Mouse (Mus musculus): ENCODE data around the gene Endov. TPM values are rescaled to one million over a fixed set of nuclear protein-coding genes. Genes with fewer than 3 reads are reported as not detected.

The Endov gene
- polyA plus RNA-seq (2016; fragmentation: Nextera tagmentation; extraction: Ambion mirVana) = 21.1 and 21.2 TPM in 2 replicates

- under 1% methylated on average over 66 of the region's 66 CpGs for WGBS
- DNase-seq (ENCODE audit: low spot score) = peak; percentile 98
Measured at GRCm38 (mm10) chr11:119490861-119491689, at the start of gene Endov. Gene Endov, plus strand, starts transcription at chr11:119491347.

GRCm38 (mm10) chr11:119442199-119442598 is 48.9 kb upstream of the Endov start:
- H3K9me3 ChIP-seq = no peaks in the 10 kb centered on the region
- DNase-seq (ENCODE audit: low spot score) = no peak
- no peaks in the 10 kb centered on the region; the same call in 1 of the 2 replicates for H3K4me1 ChIP-seq
- WGBS = 90% methylated on average over 8 of the region's 8 CpGs
- no peaks in the 10 kb centered on the region; the same call in 1 of the 2 replicates for H3K27me3 ChIP-seq (replicated peaks; ENCODE audit: low read depth, poor library complexity, severe bottlenecking)
- H3K36me3 ChIP-seq (replicated peaks) = no peaks in the 10 kb centered on the region
- H3K27ac ChIP-seq (replicated peaks) = no peak overlapping the region
- H3K4me3 ChIP-seq = no peak overlapping the region

More at GRCm38 (mm10) chr11:119490861-119491689, at the start of gene Endov:
- Histone ChIP-seq H3K27ac (replicated peaks) (peak within 1 kb of the TSS; percentile 98), H3K4me3 (peak within 1 kb of the TSS; percentile 88), H3K36me3 (replicated peaks) (peaks cover 30% of the 10 kb centered on the region), H3K9me3 (no peaks in the 10 kb centered on the region), H3K4me1 (peaks cover 23% of the 10 kb centered on the region), H3K27me3 (replicated peaks; ENCODE audit: low read depth, poor library complexity, severe bottlenecking) (peaks cover 12% of the 10 kb centered on the region; the same call in 1 of the 2 replicates)

GRCm38 (mm10) chr11:119443442-119443841 is 47.7 kb upstream of the Endov start:
- WGBS = 92% methylated on average over 9 of the region's 9 CpGs
- no peak for DNase-seq (ENCODE audit: low spot score)
- Histone ChIP-seq H3K9me3 (no peaks in the 10 kb centered on the region), H3K4me1 (no peaks in the 10 kb centered on the region; the same call in 1 of the 2 replicates), H3K27ac (replicated peaks) (no peak overlapping the region), H3K27me3 (replicated peaks; ENCODE audit: low read depth, poor library complexity, severe bottlenecking) (no peaks in the 10 kb centered on the region; the same call in 1 of the 2 replicates), H3K36me3 (replicated peaks) (no peaks in the 10 kb centered on the region), H3K4me3 (no peak overlapping the region)

GRCm38 (mm10) chr11:119456097-119456496 is 35.0 kb upstream of the Endov start:
- no peaks in the 10 kb centered on the region for H3K36me3 ChIP-seq (replicated peaks)
- no peak overlapping the region for H3K4me3 ChIP-seq
- H3K27ac ChIP-seq (replicated peaks) = no peak overlapping the region
- H3K4me1 ChIP-seq = peaks cover 4% of the 10 kb centered on the region
- DNase-seq (ENCODE audit: low spot score) = no peak
- WGBS = 85% methylated on average over 4 of the region's 4 CpGs
- H3K27me3 ChIP-seq (replicated peaks; ENCODE audit: low read depth, poor library complexity, severe bottlenecking) = no peaks in the 10 kb centered on the region
- H3K9me3 ChIP-seq = no peaks in the 10 kb centered on the region

GRCm38 (mm10) chr11:119477876-119478275 is 13.3 kb upstream of the Endov start:
- DNase-seq (ENCODE audit: low spot score) = no peak
- Histone ChIP-seq H3K4me3 (no peak overlapping the region), H3K4me1 (no peaks in the 10 kb centered on the region), H3K9me3 (no peaks in the 10 kb centered on the region), H3K36me3 (replicated peaks) (no peaks in the 10 kb centered on the region; the same call in 1 of the 2 replicates), H3K27ac (replicated peaks) (no peak overlapping the region), H3K27me3 (replicated peaks; ENCODE audit: low read depth, poor library complexity, severe bottlenecking) (no peaks in the 10 kb centered on the region)
- WGBS = 93% methylated on average over 4 of the region's 4 CpGs

- WGBS = 7% methylated on average over 27 of the region's 27 CpGs
- Histone ChIP-seq H3K27ac (replicated peaks) (peak overlapping the region; percentile 98), H3K27me3 (replicated peaks; ENCODE audit: low read depth, poor library complexity, severe bottlenecking) (peaks cover 12% of the 10 kb centered on the region; the same call in 1 of the 2 replicates), H3K36me3 (replicated peaks) (peaks cover 34% of the 10 kb centered on the region), H3K9me3 (no peaks in the 10 kb centered on the region), H3K4me3 (peak overlapping the region; percentile 88), H3K4me1 (peaks cover 23% of the 10 kb centered on the region)
- DNase-seq (ENCODE audit: low spot score) = no peak
Measured at GRCm38 (mm10) chr11:119491690-119492087, 542 bp downstream of the Endov start.

GRCm38 (mm10) chr11:119492830-119493229 is 1.7 kb downstream of the Endov start:
- no peak for DNase-seq (ENCODE audit: low spot score)
- Histone ChIP-seq H3K27ac (replicated peaks) (no peak overlapping the region), H3K27me3 (replicated peaks; ENCODE audit: low read depth, poor library complexity, severe bottlenecking) (peaks cover 12% of the 10 kb centered on the region; the same call in 1 of the 2 replicates), H3K9me3 (no peaks in the 10 kb centered on the region), H3K36me3 (replicated peaks) (peaks cover 34% of the 10 kb centered on the region), H3K4me3 (peak overlapping the region; percentile 88), H3K4me1 (peaks cover 23% of the 10 kb centered on the region)
- WGBS = 96% methylated on average over 6 of the region's 6 CpGs

GRCm38 (mm10) chr11:119493516-119493915 is 2.4 kb downstream of the Endov start:
- peaks cover 12% of the 10 kb centered on the region; the same call in 1 of the 2 replicates for H3K27me3 ChIP-seq (replicated peaks; ENCODE audit: low read depth, poor library complexity, severe bottlenecking)
- H3K9me3 ChIP-seq = no peaks in the 10 kb centered on the region
- H3K27ac ChIP-seq (replicated peaks) = no peak overlapping the region
- no peak overlapping the region for H3K4me3 ChIP-seq
- 76% methylated on average over 4 of the region's 4 CpGs for WGBS
- H3K4me1 ChIP-seq = peaks cover 23% of the 10 kb centered on the region
- DNase-seq (ENCODE audit: low spot score) = no peak
- peaks cover 40% of the 10 kb centered on the region for H3K36me3 ChIP-seq (replicated peaks)

GRCm38 (mm10) chr11:119496147-119496546 is 5.0 kb downstream of the Endov start:
- DNase-seq (ENCODE audit: low spot score) = no peak
- peaks cover 66% of the 10 kb centered on the region for H3K36me3 ChIP-seq (replicated peaks)
- WGBS = 94% methylated on average over 5 of the region's 5 CpGs
- H3K4me3 ChIP-seq = no peak overlapping the region
- no peak overlapping the region for H3K27ac ChIP-seq (replicated peaks)
- no peaks in the 10 kb centered on the region for H3K27me3 ChIP-seq (replicated peaks; ENCODE audit: low read depth, poor library complexity, severe bottlenecking)
- no peaks in the 10 kb centered on the region for H3K9me3 ChIP-seq
- peaks cover 13% of the 10 kb centered on the region for H3K4me1 ChIP-seq

GRCm38 (mm10) chr11:119497451-119497850 is 6.3 kb downstream of the Endov start:
- Histone ChIP-seq H3K9me3 (no peaks in the 10 kb centered on the region), H3K27me3 (replicated peaks; ENCODE audit: low read depth, poor library complexity, severe bottlenecking) (no peaks in the 10 kb centered on the region), H3K4me1 (peaks cover 8% of the 10 kb centered on the region), H3K36me3 (replicated peaks) (peaks cover 79% of the 10 kb centered on the region), H3K27ac (replicated peaks) (no peak overlapping the region), H3K4me3 (no peak overlapping the region)
- 80% methylated on average over 4 of the region's 4 CpGs for WGBS
- no peak for DNase-seq (ENCODE audit: low spot score)

- WGBS = 95% methylated on average over 4 of the region's 4 CpGs
- Histone ChIP-seq H3K4me3 (no peak overlapping the region), H3K4me1 (no peaks in the 10 kb centered on the region), H3K36me3 (replicated peaks) (peaks cover 84% of the 10 kb centered on the region), H3K27ac (replicated peaks) (no peak overlapping the region), H3K9me3 (no peaks in the 10 kb centered on the region), H3K27me3 (replicated peaks; ENCODE audit: low read depth, poor library complexity, severe bottlenecking) (no peaks in the 10 kb centered on the region)
- no peak for DNase-seq (ENCODE audit: low spot score)
Measured at GRCm38 (mm10) chr11:119499297-119499696, 8.2 kb downstream of the Endov start.

GRCm38 (mm10) chr11:119500011-119500410 is 8.9 kb downstream of the Endov start:
- H3K36me3 ChIP-seq (replicated peaks) = peaks cover 86% of the 10 kb centered on the region
- no peak overlapping the region for H3K4me3 ChIP-seq
- H3K9me3 ChIP-seq = no peaks in the 10 kb centered on the region
- H3K27ac ChIP-seq (replicated peaks) = no peak overlapping the region
- DNase-seq (ENCODE audit: low spot score) = no peak
- WGBS = 84% methylated on average over 2 of the region's 2 CpGs
- H3K4me1 ChIP-seq = no peaks in the 10 kb centered on the region
- no peaks in the 10 kb centered on the region for H3K27me3 ChIP-seq (replicated peaks; ENCODE audit: low read depth, poor library complexity, severe bottlenecking)

GRCm38 (mm10) chr11:119503675-119504074 is 12.5 kb downstream of the Endov start:
- Histone ChIP-seq H3K4me3 (no peak overlapping the region), H3K36me3 (replicated peaks) (peaks cover 98% of the 10 kb centered on the region), H3K4me1 (0 out of 2 replicates have a peak, but pooled peaks cover 3% of the 10 kb centered on the region), H3K9me3 (no peaks in the 10 kb centered on the region), H3K27ac (replicated peaks) (no peak overlapping the region), H3K27me3 (replicated peaks; ENCODE audit: low read depth, poor library complexity, severe bottlenecking) (no peaks in the 10 kb centered on the region)
- peak; percentile 78 for DNase-seq (ENCODE audit: low spot score)

Measured in embryonic facial prominence, embryonic 10.5 days (tissue).